Mouse (Mus musculus) lung, adult 18-20 months (tissue): ENCODE measurements around the gene Tmem88b.

Source experiments
- DNase-seq, 2 experiments: peaks; one replicate each; pipeline ENCODE4 v3.0.0; 2022; ENCODE audit warnings: mixed read lengths in 2 of 2

The Tmem88b gene

DNA sequence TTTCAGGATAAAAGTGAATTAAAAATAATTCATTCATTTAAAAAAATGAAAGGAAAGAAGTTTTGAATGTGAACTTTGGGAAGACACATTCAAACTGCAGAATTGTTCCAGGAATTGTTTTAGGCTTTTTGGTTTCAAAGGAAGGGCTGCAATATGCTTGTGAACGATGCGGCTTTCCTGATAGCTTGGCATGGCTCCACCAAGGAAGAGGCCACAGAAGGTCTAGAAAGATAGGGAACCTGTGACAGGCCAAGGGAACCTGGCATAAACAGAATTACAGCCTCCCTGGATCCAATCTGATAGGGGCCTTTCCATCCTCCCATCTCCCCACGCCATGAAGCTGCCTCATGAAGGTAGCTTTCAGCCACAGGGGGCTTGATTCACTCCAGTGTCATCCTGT lies 2.6 kb upstream of the Tmem88b start:
- no peak for DNase-seq

DNA sequence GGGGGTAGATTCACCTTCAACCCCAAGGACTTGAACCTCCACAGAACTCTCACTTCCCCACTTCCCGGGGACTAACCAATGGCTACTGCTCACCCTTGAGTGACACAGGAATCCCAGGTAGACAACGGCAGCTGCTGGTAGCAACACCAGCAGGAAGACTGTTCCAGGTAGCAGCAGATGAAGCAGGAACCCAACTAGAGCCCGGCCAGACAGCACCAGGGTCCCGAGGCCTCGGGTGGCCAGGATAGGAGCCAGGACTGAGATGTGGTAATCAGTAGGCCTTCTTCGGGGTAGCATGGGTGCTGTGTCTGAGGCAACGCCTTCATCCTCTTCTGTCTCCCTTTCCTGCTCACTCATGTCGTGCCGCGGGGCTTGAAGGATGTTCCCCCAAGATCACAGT lies 428 bp downstream of the Tmem88b start:
- DNase-seq: no peak

DNA sequence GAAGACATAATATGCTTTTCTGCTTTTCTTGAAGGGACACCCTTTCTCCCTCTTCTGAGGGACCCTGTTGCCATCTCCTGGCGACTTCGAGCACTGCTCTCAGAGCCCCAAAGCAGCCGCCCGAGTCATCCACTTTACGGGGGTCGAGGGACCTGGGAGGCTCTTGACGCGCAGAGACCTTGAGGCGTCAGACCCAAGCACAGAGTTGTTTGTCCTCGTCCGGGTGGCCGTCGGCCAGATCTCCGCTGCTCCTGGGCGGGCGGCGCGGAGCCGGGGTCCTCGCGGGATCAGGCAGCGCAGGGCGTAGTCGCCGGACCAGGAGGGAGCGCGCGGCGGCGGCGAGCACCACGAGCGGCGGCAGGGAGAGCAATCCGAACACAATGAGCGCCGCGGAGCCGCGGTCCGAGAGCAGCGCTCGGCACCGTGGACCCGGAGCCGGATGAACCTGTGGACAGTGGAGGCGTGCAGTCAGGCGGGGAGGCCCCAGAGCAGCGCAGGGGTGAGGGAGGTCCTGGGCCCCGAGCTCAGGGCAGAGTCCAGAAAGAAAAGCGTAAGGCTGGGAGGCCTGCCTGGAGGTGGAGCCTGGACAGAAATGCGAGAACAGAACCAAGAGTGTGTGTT lies 1.5 kb downstream of the Tmem88b start:
- peak; percentile 79 for DNase-seq

DNA sequence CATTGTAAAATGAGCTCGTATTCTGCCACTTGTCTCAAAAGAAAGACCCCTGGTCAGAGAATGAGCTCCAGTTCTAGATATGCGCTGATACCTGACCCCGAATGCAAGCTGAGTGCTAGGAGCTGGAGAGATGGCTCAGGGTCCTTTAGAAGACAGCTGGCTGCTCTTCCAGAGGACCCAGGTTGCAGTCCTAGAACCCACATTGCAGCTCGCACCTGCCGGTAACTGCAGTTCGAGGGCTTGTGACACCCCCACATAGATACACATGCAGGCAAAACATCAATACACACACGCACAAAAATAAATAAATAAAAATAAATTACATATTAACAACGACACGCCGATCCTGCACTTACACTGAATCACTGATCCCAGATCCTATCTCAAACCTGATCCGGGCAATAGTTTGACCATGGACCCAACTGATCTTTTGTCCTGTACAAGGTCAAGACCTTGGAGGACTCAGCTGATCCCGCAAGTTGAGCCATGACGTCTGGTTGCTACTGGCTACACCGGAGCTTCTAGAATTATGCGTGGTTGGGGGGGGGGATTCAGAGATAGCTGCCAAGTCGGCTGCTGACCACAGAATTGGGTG lies 2.1 kb downstream of the Tmem88b start:
- no peak for DNase-seq

DNA sequence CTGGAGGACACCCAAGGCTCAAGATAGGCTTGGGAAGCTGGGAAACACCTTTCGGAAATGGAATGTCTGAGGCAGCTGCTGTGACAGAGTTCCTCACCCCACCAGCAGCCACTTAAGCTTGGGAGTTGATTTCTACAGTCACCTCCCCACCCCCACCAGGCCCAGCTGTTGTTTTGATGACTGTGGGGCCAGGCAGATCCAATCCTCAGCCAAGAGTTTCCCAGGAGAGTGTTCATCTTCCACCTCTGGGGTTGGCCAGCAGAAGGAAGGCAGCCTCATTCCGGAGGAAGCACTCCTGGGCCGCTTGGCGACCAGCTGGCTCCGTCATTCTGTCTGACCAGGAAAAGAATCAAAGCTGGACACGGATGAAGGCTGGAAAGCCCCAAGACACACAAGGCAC lies 4.8 kb downstream of the Tmem88b start:
- no peak for DNase-seq

DNA sequence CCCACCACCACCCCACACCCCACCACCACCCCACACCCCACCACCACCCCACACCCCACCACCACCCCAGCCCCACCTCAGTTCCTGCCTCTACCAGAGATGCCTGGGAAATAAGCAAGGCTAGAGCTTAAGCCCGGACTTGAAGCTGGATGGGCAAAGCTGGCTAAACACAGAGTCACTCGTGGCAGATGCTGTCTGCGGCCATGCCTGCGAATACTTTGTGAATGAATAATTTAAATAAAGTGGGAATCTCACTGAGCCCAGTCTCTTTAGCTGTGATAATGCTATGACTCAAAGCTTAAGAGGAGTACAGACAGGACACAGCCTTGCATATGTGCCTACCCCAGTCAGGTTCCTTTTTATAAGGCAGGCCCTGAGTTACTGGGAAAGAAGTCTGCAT lies 6.2 kb downstream of the Tmem88b start:
- DNase-seq: no peak

DNA sequence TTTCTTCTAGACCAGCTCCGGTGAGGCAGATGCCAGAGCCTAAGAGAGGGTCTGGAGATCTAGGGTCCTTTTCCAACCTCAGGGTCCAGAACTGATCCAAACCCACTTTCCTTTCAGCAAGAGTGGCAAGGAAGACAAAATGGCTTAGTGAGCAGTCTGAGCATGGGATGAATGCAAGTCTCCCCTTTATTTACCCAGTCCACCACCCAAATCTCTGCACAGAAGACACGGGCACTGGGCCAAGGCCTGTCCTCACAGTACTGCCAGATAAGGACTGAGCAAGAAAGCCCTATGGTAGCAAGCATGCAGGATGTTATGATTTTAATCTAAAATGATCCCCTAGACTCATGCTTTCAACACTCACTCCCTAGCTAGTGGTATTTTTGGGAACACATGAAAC lies 7.9 kb downstream of the Tmem88b start:
- no peak for DNase-seq

DNA sequence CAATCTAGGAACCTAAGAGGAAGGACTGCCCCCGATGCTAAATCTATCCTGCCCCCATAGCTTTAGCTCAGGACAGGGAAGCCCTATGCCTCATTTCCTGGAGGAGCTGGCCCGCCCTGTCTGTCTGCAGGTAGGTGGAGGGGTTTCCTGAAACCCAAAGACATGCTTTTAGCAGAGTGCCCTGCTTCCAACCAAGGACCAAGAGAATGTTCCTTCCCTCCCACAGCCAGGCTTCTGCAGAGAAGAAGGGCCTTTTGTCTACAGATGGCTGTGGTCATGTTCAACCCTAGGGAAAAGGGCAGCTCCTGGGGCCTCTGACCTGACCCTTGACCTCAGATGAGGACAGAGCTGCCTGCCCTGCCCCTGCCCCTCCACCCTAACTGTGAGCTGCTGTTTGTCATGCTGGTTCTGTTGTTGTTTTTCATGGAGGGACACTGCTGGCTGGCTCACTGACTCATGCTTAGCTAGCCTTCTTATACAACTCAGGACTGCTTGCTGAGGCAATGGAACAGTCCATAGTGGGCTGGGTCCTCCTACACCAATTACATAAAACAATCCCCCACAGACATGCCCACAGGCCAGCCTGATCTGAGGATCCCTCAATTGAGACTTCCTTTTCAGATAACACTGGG lies 8.9 kb downstream of the Tmem88b start:
- DNase-seq: no peak

DNA sequence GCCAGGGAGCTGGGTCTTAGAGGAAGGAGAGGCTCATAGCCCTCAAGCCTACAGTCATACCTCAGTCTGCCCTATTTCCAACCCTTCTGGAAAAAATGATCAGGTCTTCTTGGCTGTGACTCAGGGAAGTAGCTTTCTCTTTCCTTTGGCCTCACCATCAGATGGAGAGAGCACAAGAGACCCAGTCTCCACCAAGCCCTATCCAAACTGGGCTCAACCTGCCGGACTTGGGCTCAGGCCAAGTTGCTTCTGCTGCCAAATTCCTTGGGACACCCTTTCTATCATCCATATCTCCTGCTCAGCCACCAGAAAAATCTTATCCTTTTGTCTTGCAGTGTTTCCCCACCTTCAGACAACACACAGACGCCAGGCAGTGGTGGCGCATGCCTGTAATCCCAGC lies 9.8 kb downstream of the Tmem88b start:
- DNase-seq: no peak

DNA sequence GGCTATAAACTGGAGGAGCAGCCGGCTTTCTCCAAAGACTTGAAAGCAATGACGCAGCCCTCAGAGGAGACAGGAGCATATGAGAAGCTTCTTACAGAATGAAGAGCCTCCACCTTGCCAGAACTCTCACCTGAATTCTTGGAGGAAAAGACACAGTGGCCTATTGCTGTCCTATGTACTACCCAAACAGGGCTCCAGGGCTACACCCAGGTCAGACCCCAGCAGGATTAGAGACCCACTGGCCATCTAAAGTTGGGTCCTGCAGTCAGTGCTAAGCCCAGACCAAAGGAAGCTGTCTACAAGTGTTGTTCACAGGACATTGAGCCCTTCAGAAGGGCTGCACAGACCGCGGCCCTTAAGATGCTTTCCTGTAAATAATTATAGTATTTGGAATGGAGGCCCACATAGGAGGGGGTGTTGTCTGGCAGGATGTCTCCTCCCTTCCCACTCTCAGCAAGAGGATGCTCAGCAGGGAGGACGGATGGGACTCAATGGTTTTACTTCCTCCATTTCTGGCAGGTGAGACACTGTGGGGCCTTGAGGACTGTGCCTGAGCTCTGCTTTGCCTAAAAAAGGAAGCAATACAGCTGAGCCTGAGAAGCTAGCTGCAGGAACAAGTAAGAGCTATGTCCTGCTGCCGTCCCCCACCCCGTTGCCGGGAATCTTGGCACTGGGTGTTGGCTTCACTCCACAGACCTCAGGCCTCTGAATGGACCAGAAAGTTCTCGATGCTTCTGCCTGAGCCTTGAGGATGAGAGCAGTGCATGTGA lies 10.5 kb downstream of the Tmem88b start:
- peak; percentile 36 to 50 for DNase-seq

DNA sequence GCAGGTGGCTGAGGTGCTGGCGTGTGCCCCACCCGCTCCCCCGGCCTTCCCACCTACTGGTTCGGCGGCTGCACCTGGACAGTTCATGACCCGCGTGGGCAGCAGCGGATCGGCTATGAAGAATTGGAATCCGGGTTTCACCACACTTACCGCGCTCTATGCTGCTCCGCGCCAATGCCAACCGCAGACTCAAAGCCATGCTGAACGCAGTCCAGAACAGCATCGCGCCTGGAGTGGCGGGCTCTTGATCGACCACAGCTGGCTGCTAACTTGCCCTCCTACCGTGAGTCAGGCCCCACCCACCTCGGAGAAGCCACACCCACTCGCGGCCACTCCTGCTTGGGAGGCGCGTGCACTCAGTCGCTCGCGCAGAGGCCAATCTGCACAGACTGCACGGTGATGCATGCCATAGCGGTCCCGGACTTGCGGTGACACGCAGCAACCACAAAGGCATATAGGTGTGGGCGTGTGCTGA lies 11.4 kb downstream of the Tmem88b start, which contains the start of gene Vwa1:
TSS of gene Vwa1 (minus strand) at position 419 of the 475 bp plus-strand sequence.
- DNase-seq: peak; percentile 91 to 94

DNA sequence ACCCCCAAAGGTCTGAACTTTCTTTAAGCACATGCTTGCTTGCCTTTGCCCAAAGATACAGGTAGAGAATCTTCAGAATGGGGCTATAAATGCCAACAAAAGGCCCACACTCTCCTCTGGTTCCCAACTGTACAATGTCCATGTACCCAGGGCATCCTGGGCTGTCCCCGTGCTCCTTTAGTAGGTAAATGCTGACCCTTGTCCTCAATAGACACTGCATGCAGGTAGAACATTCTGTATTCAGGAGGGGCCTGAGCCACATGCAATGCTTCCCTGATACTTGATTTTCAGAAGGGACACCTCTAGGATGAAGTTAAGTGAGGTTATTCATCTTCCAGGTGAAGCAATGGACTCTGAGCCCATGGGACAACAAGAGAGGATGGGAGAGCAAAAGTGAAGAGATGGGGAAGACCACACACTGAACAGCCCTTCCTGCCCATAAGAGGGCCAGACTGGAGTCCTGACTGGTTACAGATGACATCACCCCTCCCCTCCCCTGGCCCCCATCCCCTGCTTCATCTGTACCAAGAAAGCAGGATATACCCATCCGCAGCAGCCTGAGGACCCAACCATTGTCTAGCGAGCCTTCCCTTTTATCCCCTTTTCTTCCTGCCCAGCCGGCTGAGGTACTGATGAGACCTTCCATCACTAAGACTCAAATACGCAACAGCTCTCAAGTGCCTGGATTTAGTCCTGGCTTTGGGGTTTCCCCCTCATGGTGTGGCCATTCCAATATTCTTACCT lies 12.2 kb downstream of the Tmem88b start:
- no peak for DNase-seq

DNA sequence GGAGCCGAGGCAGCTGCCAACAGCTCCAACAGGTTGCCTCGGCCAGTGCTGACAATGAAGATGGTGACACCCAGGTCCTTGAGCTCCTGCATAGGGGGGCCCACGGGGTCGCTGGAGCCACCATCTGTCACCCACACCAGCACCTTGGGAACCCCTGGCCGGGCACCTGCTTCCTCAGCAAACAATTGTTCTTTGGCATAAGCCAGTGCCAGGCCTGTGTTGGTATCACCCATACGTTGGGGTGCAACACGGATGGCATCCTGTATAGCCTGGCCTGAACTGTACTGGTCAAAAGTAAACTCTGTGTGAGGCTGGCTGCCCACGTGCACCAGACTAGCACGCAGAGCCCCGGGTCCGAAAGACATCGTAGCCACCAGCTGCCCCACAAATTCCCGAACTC lies 12.9 kb downstream of the Tmem88b start:
- DNase-seq: no peak

DNA sequence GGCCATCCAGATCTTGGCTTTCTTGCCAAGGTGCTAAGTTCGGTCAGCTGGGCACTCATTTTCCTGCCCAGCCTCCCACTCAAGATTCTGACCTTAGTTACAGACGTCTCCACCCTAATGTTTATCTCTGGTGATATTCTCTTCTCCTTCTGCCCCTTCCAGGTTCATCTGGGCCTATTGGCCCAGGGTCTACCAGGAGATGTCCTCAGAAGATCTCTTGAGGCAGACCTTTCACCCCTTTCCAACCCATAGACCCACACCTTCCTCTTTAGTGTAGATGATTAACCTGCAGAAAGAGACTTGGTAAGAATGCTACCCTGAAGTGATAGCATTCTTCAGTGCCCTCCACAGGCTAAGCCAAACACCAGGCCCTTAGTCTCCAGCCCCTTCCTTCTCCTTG lies 14.0 kb downstream of the Tmem88b start:
- DNase-seq: peak in 1 of 2 experiments; percentile 31

DNA sequence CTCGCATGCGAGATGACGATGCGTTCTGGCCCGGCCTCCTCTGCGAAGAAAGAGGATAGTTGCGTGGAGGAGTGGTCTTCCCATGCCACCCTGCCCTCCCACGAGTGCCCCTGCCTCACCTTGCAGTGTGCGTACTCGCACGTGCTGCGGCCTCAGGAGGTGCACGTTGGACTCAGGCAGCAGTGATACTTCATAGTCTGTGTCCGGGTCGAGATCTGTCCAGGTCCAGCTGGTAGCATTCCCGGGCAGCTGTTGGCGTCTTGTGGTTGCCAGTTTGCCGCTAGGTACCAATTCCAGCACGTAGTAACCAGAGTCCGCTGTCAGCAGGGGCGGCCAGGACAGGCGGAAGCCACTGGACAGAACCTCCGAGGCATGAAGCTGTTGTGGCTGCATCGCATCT lies 15.0 kb downstream of the Tmem88b start:
- no peak for DNase-seq

DNA sequence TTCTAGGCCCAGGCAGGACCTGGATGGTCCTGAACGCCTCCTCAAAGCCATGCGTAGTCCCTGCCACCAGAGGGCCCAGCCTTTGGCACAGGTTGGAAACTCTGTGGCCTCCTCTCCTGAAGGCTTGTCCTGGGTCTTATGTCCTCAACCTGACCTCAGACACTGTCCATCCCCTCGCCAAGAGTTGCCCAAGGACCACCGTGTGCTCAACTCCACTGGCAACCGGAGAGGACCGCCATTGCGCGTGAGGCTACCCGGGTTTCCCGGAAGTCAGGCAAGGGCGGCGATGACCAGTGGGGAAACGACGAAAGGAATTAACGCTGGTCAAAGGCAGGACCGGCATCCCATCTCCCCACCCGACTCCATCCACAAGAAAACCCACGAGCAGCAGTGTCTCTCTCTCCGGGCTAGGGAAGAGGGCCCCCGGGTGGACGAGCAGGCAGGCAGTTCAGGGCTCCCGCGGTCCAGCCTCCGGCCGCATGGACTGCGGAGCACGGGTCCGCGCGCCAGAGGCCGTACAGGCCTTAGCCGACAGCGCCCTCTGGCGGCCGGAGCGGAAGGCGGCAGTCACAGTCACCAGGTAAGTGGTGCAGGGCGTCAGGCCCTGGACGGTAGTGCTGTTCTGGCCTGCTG lies 15.7 kb downstream of the Tmem88b start:
- DNase-seq: peak; percentile 89 to 91

DNA sequence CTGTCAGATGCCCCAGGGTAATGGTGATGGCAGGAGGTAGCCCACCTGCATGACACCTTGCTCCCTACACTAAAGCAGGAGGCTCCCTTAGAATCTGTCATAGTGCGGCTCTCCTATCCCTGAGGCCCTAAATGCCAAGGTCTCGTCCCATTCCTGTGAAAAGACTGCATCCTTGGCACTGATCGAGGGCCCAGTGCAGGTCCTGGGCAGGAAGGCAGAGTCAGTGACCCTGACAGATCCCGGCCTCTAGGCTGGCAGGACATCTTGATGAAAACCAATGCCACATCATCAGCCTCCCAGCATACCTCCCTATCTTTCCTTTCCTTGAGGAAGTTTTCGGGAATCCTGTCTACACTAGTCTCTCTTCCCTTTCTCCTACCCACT lies 16.2 kb downstream of the Tmem88b start:
- DNase-seq: no peak

DNA sequence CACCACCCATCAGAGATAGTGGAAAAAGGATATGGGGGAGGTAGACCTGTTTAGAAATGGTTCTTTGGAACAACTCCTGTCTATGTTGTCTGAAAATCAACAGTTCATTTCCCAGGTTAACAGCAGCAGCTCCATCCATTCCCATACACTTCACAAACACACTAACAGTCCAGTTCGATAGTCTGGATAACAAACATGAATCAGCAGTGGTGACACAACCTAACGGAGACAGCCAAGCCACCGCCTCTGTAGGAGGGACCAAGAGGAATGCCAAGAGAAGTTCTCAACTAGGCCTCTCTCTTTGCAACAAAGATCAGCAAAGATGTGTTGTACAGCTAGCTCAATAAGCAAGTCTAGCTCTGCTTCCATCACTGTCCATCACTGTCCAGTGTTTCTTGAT lies 23.3 kb downstream of the Tmem88b start:
- no peak for DNase-seq

DNA sequence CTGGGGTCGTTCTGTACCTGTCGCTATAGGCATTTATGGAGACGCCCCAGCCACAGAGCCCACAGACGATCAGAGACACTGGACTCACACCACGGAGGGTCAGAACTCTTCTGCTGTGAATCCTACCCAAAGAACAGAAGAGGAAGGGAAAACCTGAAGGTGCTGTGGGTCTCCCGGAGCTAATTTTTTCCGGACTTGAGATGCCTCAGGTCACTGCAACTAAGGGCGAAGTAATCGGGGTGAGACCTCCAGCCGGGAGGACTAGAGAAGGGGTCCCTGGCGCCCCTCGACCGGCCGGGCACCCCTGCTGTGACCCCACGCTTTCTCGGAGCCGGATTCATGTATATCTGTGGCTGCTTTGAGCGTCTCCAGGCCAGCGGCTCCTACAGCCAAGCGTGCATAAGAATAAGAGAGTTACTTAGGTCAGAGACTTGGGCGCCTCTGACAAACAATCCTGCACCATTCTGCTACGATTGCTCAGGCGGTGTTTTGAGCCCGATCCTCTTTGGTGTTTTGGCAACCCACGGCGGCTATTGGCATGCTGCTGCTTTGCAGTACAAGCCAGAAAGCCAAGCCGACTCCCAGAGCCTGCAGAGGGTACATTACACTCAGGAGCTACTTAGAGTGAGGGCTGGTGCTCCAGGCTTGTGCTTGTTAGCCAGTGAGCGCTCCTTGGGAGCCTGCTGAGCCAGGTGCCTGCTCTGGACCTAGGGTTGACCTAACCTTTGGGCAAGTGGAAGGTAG lies 24.1 kb downstream of the Tmem88b start:
- no peak for DNase-seq

DNA sequence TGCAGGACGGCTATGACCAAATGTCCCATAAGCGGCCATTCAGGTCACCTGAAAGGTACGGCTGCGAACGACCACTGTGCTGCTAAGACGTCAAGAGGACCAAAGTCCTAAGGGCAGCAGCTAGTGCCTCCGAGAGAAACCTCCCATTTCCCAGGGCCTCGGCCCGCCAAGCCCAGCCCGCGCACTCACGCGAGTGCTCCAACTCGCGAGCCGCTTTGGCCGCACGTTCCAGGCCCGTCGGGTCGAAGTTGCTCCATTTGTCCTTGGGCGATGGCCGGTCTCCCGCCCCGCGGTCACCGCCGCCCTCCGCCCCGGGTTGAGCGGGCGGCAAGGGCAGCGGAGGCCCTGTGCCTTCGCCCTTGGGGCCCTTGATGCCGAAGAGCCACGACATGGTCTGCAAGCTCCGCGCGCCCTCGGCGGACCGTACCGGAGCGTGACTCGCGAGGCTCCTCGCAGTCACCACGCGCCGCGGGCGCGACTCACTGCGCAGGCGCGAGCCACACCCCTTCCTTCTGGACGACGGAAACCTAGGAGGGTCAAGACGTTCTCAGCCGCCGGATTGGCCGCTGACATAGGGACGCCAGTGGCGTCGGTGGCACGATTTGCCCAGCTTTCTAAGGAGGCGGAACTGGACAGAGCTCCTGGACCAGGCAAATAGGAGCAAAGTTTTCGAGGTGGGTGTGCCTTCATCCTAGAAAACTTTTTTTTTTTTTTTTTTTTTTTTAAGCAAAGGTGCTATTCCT lies 24.9 kb downstream of the Tmem88b start, which contains the start of gene Atad3a:
TSS of gene Atad3a (minus strand) at position 481 of the 743 bp plus-strand sequence.
- peak; percentile 97 to 98 for DNase-seq
